Mouse (Mus musculus): ENCODE measurements at regions not wholly inside any gene's neighbourhood (a gene's known extent, or its start where the extent isn't known, plus 50 kb on each side); places are given as distances from the start of the nearest gene placed in this dataset.

DNA sequence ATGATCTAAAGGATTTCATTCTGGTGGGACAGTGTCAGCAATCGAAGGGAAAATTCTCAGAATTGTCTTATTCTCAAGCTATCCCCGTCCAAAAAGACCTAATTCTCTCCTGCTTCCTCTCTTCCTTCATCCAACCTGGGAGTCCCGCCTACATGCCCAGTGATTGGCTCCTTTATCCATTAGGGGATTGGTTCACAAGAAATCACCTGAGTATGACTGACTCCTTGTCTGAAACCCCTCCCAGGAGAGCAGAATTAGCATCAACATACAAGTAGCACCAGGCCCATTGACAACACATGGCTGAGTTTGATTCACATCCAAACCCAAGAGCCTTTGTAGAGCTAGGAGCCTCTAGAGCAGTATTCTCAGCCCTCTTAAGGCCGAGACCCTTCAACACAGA is 148.9 kb downstream of the Zfp706 start:
- intact Hi-C loops (cut with DNase I): no loop called here

DNA sequence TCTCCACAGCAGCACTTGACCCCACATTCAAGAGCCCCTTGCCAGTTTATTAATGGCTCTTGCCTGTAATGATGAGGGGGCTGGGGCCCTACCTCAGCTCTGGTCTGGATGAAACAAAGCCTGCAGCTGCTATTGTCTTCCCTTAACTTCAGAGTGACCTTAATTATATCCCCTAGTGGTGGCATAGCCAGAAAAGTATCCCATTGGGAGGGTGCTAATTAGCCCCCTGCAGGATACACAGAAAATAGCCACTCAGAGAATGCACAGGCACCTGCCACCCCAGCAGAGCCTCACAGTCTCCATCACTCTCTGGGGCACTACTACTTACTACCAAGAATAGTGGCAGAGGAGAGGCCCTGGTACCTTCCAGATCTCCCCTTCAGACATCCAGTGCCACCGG is 150.0 kb downstream of the Zfp706 start:
- intact Hi-C loops (cut with DNase I): no loop called here

DNA sequence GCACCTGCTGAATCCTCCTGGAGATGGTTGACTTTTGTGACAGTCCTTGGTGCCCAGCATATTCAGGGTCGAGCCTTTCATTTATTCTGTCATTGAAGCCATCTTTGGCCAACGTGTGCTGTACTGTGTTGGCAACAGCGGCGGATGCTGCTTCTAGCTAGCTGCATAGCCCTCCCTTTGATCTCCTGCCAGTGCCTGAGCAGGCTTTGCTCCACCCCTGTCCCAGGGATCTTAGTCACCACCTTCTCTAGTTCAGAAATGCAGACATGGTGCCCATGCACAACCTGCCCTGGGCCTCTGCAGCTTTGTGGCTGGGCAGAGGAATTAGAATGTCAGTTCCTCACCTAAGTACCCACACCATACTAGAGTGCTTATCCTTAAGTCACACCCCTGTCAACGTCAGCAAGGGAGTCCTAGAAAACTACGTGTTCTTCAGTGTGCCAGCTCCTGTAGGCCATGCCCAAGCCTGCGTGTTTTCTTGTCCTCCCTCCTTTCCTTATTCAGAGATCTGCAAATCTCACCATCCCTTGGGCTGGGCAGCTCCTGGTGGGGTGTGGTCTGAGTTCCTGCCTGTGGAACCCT is 151.9 kb downstream of the Zfp706 start:
- intact Hi-C loops (cut with DNase I): no loop called here

DNA sequence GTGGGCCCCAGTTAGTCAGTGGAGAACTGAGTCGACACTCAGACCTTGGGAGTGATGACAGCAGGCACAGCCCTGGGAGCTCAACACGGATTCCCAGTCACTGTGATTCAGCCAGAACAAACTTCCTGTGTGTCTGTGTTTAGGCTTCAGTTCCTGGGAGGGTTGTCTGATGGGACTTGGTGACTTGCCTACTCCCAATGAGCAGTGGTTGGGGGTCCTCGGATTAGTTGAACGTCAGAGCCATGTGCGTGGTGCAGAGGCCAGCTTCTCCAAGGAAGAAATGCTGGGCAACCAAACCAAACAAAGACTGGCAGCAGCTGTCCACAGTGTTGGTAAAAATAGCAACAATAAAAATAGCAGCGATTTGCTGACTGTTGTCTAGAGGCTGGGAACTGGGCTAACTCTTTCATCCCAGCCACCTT is 152.7 kb downstream of the Zfp706 start:
- intact Hi-C loops (cut with DNase I): no loop called here

DNA sequence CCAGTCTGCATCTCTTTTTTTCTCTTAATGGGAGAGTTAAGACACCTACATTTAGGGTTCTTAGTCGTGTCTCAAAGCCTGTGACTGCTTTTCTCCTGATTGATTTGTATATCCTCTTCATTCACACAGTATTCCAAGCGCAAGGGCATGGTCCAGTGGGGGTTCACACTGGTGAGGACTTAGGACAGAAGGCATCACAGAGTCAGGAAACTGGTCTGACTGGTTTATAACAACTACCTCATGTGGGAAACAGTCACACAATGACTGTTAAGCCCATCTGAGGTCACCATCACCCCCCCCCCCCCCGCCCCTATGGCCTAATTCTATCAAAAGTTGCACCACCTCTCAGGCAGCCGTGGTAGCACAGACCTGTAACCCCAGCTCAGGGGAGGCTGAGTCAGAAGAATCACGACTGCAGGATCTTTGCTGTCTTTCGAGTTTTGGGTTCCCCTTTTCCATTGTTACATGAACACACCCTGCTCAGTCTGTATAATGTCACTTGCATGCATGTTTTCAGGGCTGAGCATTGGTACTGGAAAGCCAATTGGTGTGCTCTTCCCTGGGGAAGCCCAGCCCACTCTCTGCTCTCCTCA is 155.2 kb downstream of the Zfp706 start:
- intact Hi-C loops (cut with DNase I): no loop called here

DNA sequence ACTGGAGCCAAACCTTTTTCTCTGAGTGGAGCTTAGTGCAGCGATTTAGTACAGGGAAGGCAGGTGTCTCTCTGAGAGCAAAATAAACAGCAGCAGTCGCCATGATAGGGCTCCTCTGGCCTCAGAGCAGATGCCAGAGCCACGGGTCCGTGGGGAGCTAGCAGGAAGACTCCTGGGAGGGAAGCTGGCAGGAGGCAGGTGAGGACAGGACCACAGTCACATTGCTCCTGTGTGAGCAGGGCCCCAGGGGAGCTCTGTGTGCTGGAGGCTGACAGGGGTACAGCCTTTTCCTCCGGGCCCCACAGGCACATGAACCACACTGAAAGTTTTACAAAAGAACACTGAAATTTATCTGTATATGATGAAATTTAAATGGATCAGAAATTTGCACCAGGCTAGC is 159.3 kb downstream of the Zfp706 start:
- intact Hi-C loops (cut with DNase I): no loop called here

GRCm38 (mm10) chr15:36846806-36847205 is 160.8 kb downstream of the Zfp706 start:
- intact Hi-C loops (cut with DNase I): no loop called here

Measured in adrenal gland (tissue).